Mouse (Mus musculus): ENCODE measurements around the gene Snx29.
"Not testable (repeated sequence)": the region's sequence is repeated elsewhere in the genome, so short reads cannot be mapped to it uniquely, and the experiment has no call there.

The Snx29 gene

DNA sequence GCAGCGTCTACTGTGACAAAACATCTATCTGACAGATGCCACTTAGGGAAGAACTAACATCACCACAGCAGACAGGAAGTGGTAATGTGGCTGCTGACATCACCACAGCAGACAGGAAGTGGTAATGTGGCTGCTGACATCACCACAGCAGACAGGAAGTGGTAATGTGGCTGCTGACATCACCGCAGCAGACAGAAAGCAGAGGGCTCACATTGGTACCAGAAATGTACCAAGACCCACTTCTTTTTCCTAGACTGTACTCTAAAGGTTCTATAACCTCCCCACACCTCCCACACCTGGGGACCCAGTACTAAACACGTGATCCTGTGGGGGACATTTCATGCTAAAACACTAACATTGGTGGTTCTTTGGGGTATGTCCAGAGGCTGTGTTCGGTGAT lies 126.0 kb downstream of the Snx29 start:
- not testable (repeated sequence) for DNase-seq (ENCODE audit: low read depth, low spot score)

DNA sequence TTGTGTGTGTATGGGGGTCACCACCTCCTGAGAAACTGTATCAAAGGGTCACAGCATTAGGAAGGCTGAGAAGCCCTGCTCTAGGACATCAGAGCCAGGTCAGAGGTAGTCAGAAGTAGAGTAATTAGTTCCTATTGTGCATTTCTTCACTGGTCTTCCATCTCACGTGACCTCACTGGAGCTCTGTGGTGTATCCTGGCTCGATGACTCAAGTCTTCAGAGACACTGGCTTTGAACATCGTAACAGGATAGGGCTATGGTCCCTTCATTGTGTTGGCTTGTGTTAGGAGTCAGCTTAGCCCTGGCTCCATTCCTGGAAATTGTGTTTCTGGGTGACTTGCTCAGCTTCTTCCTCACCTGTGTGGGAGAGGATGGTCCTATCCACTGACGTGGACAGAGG lies 126.6 kb downstream of the Snx29 start:
- no peak for DNase-seq (ENCODE audit: low read depth, low spot score)

DNA sequence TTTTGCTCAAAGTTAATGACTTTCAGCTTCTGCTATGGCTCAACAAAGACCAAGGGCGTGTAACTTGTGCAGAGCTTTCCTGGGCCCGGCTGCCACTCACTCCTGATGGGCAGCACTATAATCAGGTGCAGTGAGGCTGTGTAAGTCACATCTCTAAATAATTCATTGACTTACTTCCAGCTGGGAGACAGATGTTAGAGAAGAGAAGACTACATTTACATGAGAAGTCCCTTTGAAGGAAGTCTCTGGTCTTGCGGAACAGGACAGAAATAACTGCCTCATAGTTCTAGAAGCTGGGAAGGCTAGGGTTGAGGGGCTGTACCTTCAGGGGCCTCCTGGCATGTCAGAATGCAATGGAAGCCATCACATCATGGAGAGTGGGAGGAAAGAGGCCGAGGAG lies 127.9 kb downstream of the Snx29 start:
- DNase-seq (ENCODE audit: low read depth, low spot score), result no peak

DNA sequence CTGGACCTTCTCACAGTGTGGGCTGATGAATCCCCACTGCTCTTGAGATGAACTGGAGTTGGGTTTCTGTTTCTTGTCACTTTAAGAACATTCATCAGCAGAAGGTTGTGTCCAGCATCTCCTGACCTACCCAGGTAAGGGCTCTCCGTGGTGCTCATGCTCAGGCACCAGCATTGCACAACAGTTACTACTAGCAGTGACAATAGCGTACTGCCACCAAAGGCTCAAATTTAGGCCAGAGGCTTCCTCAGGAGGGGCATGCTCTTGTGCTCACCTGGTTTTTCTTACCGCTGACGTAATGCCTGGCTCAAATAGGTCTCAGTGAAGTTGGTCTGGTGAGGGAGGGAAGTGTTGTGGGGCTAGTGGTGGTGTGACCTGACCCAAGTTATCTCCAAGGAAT lies 132.2 kb downstream of the Snx29 start:
- DNase-seq (ENCODE audit: low read depth, low spot score), result no peak

DNA sequence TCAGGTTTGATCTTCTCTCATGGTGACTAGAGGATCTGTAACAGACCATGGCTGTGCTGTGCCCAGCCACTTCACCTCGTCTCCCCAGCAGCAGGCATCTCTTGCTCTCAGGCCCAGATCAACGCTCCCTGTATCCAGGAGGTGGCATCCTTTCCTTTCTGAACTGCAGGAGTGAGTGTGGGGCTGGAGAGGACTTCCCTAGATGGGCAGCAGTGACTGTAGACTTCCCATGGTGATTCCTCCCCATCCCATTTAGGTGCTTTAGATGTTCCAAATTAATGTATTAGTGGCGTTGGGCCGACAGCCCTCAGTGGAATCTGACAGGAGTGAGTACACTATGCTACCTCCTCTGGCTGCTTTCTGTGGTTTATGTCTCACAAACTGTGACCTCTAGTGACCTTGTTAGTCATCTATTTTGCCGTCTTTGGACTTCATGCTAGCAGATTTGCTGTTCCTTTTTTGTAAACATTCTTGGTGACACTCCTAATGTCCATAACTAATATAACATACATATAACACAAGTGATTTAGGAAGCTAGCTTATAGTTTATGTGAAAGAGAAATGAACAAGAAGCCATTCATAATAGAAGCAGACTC lies 132.9 kb downstream of the Snx29 start:
- DNase-seq (ENCODE audit: low read depth, low spot score), result no peak

DNA sequence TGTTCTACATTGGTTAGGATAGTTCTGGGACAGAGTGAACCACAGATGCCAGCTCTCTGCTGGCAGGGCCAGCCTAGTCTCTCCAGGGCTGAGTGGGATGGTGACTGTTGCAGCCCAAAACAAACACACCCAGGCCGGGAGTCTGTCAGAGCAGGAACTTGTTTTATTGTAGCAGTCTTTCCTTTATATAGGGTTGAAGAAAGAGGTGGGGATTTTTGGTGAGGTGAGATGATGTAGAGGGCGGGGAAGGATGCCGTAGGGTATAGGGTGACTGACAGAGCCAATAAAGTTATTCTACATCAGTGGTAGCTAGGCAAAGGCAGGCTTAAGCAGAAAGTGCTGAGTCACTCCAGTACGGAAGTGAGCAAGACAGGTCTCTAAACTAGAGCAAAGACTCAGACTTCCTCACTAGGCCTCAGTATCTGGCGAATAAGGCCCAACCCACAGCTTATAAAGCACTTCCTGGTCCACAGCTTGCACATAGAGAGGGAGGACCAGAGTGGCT lies 133.5 kb downstream of the Snx29 start:
- DNase-seq (ENCODE audit: low read depth, low spot score), result no peak

DNA sequence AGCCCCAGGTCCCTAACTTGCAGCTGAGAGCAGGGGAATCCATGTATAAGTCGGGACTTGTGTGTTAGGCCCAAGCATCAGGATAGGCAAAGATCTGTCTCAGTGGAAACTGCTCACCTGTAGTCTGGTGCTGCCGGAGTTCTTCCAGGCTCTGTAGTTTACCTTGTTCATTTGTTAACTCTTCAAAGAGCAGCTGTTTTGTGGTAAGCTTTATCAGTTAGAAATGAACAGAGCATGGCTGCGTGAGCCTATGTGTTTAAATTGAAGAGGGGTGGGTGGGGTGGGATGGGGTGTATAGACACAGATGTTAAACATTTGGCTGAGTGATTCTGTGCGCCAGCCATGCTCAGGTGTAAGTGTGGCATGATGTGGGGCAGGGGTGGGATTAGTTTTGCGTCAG lies 134.4 kb downstream of the Snx29 start:
- no peak for DNase-seq (ENCODE audit: low read depth, low spot score)

DNA sequence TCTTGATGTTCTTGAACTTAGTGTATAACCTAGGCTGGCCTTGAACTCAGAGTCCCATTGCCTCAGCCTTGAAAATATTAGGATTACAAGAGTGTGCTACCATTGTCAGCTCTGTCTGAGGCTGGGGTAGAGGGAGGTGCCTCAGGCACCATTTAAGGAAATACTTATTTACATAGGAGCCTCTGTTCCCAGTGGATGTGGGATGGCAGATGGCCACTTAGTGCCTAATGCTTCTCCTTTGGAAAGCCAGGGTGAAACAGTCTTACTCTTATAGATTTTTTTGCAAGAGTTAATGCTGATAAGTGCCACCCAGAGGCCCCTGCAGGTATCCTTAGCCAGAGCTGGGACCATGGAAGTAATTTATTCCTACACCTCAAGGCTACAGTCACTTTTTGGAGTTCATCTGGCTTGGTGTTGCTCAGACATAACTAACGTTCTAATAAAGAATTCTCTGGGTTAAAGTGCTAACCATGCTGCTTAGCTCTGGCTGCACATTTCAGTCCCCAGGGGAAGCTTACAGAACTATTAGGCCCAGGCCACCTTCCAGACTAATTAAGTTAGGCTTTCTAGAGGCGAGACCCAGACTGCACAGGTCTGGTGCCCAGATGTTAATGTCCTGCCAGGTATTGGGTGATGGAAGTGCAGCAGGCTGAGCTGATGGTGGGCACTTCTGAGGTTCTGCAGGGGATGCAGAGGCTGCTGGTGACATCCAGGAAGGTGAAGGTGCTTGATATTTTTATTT lies 135.1 kb downstream of the Snx29 start:
- DNase-seq (ENCODE audit: low read depth, low spot score), result no peak

DNA sequence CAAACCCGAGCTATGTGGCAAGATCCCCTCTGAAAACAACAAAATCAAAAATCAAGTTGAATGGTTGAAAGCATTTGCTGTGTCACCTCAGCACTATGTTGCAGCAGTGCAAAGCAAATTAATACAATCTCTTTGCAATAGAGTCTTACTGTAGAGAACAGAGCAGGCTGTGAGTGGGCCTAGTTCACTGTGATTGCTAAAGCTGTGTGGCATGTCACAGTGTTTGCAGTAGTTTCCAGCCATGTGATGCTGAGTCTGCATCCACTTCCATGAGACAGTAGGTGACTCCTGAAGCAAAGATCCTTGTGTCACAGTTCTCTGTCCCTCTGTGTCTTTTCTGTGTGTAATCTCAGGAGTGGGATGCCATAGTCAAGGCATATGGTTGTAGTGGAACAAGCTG lies 137.5 kb downstream of the Snx29 start:
- no peak for DNase-seq (ENCODE audit: low read depth, low spot score)

DNA sequence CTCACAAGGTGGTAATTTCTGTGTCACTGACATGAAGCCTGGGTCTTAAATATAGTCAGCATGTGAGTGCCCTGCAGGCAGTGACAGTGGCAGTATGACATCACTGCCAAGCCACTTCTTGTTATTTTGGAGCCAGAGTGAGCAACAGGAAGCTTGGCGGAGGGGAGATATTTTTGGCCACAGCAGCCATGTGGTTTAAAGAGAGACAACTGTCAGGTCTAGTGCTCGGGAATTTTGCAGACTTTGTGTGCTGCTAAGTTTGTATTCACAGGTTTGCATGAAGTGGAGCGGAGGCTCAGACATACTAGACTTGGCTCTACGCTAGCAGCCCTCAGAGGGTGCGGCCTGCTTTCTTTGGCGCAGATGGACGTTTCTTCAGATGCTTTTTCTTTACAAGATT lies 138.9 kb downstream of the Snx29 start:
- DNase-seq (ENCODE audit: low read depth, low spot score), result no peak

DNA sequence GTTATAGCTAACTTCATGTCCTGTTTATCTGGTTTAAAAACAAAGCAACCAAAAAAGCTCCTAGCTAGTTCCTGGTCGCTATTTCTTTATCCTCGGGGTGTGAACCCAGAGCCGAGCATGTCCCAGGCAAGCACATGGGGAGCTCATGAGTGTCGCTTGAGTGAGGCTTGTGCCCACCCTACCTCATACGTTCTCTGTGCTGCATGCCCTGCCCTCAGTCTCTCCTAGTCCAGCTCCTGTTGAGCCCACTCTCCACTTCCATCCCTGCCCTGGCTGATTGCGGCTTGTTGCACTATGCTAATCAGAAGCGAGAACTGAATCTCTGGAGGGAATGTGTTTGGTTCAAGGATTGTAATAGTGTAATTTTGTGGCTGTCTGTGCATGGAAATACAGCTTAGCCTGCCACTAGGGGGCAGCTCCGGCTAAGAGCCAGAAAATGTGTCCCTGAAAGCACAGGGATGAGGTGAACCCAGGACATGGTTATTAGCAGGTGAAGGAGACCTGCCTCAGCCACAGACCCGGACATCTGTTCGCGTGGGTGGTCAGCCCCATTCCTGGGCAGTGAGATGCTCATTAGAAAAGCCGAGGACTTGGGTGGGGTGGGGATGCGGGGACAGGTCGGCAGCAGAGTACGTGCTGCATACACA lies 145.9 kb downstream of the Snx29 start:
- DNase-seq (ENCODE audit: low read depth, low spot score), result peak; percentile 47

DNA sequence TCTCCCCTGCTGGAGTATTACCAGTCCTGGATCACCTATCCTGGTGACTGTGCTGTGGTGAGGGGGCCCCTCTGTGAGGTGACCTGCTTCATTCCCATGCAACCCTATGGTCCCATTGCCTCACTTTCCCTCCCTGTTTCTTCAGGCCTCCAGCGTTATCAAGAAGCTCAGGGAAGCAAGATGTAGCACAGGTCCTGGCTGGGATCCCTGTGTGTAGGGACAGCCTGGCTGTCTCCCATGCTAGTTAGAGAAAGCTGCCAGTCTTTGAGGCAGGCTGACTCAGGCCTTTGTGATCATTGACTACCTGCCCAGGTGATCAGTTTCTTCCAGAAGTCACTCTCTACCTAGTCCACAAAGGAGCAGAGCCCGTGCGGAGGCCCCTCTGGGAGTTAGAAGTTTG lies 146.8 kb downstream of the Snx29 start:
- DNase-seq (ENCODE audit: low read depth, low spot score), result no peak

DNA sequence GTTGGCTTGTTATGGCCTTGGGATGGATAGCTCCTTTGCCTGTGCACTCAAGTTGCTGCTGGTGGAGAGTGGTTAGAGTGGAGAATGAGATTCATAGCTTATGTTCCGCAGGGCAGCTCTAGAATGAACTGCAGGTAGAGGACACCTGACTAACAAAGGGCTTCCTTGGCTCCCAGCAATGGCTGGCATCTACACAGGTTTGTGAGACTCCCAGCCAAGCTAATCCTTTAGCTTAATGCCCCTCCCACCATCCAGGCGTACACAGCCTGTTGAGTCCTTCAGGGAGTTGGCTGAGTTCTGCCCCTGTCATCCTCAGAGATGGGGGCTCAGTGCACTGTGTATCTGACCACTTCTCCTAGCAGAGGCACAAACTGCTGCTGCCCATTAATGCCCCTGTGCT lies 148.5 kb downstream of the Snx29 start:
- no peak for DNase-seq (ENCODE audit: low read depth, low spot score)

DNA sequence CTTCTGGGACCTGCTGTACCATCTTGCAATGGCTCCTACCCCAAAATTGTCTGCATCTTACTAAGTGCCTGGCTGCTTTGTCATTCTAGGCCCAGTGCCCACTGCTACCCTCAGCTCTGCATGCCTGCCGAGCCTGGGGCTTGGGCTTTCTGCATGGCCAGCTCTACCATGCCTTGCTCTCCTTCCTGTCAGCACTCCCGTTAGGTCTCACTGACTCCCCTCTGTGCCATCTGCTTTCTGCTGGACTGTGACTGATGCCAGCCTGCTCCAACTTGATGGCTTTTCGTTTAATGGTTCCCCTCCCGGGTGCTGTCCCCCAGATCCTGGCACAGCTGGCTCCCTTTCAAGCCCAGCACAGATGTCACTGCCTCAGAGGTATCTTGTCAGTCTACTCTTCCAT lies 150.1 kb downstream of the Snx29 start:
- no peak for DNase-seq (ENCODE audit: low read depth, low spot score)

DNA sequence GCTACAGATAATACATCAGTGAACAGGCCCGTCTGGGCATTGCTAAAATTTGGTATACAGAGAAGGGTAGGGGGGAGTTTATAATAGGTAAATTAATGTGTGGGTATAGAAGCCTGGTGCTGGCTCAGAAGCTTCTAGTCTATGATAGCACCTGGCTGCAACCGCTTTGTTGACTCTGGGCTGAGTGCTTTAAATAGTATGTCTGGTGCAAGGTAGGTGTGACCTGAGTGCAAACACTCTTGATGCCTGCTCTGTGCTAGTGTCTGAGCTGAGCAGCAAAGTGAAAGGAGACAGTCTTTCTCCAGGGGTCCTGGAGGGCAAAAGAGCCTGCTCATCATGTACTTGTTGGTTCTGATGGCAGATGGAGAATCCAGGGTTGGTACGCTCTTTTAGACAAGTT lies 150.8 kb downstream of the Snx29 start:
- no peak for DNase-seq (ENCODE audit: low read depth, low spot score)

DNA sequence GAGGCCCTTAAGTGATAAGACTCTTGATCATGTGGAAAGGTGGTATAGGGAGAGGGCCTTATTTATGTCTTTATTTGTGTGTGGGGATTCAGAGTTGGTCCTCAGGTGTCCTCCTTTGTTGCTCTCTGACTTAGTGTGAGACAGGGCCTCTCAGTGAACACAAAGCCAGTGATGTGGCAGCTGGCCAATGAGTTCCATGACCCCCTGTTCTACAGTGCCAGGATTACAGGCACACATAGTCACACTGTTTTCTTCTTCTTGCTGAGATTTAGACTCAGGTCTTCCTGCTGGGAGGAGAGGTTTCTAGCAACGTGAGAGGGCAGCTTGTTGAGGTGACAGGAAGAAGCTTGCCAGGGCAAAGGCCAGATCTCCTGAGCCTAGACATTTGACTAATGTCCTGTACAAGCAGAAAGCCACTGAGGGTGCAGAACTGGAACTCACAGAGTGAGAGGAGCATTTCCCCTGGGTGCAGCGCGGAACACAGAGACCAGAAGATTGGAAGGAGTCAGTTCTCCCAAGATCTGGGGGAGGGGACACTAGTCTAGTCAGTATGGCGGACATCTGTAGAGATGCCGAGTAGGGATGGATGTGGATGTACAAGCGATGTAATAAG lies 151.3 kb downstream of the Snx29 start:
- DNase-seq (ENCODE audit: low read depth, low spot score), result no peak

DNA sequence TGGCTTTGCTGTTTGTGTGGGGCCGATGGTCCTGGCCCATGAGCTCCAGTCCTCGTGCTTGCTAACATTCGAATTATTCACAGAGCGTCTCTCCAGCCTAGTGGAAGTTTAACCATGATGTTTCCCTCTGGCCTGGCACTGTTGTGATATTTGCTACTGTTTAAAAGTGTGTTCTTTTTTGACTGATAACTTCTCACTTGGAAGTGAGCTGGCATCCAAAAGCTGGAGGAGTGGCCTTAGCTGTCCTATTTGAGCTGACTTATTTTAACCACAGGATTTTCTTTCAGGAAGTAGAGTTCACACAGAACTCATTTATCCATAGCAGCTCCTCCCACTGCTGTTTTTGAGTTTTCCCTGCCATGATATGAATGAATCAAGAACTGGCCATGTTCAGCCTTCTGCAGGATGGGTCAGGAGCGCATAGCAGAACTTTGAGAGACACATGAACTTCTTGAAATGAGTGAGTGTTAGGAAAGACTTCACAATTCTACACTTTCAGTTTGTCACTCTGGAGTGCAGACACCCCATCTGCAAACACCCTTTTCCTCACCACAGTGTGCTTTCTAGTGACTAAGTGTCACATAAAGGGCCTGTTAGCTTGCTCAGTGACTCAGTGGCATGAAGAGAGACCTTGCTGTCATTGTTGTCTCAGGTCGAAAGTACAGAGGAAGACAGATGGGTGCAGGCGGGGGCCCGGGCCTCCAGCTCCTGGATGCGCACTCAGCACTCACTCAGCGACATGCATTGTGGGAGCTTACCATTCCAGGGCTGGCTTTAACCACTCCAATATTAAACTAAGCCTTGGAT lies 152.6 kb downstream of the Snx29 start:
- no peak for DNase-seq (ENCODE audit: low read depth, low spot score)

DNA sequence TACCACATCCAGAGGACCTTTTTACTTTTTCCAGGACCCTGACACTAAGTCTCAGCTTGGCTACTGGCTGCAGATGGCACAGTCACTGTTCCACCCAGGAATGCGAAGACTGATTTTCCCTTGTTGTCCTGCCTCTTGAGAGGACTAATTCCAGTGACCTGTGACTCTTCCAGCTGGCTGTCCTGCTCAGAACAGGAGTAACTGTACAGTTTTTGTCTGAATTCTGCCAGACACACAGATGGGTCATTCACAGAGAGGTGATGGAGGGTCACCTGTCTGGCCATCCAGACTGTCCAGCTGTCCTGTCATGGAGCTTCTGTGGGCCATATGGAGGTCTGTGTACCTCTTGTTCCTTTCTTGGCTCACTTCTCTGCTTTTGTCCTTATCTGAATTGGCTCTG lies 153.6 kb downstream of the Snx29 start:
- no peak for DNase-seq (ENCODE audit: low read depth, low spot score)

DNA sequence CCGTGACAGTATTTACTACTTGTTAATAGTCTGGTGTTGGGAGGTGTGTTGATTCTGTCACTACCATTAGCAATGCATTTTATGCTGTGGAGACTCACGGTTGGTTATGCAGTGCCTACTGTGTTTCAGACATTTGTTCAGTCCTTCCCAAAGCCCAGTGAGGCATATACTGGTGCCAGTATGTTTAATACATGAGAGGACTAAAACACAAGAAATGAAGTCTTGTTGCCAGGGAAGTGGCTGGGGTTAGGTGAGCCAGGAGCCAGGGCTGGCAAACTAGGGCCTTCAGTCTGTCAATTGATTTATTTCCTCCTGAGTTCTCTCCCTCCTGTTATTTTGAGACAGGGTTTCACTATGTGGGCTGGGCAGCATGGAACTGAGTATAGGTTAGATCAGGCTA lies 154.3 kb downstream of the Snx29 start:
- no peak for DNase-seq (ENCODE audit: low read depth, low spot score)

DNA sequence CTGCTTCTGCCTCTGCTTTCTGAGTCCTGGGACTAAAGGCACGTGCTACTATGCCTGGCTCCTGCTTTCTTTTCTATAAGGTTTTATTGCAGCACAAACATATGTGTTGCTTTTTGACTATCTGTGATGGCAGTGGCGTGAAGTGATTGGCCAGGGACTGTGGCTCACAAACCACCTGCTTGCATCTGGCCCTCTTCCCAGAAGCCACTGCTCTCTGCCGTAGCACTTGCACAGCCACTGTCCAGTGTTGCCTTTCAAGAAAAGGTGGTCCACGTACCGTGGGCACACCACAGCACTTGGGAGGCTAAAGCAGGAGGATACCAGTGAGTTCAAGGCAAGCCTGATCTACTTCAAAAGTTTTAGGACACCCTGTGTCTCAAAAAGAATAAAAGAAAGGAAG lies 154.9 kb downstream of the Snx29 start:
- no peak for DNase-seq (ENCODE audit: low read depth, low spot score)

DNA sequence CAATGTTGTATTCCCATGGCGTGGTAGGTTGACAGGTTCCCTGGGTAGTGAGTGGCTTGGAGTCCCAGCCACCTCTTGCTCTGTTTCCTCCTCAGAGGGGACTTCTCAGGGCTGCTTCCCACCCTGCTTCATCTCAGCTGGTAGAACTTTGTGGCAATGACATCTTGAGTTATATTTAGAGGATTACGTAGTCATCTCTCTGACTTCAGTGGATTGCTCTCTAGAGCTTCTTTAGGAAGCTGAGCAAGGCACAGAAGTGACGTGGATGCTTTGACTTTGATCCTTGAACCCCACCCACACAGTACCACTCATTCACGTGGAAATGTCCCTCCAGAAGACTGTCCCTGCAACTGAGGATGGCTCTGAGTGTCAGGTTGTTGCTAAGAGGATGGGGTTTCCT lies 156.9 kb downstream of the Snx29 start:
- DNase-seq (ENCODE audit: low read depth, low spot score), result no peak

DNA sequence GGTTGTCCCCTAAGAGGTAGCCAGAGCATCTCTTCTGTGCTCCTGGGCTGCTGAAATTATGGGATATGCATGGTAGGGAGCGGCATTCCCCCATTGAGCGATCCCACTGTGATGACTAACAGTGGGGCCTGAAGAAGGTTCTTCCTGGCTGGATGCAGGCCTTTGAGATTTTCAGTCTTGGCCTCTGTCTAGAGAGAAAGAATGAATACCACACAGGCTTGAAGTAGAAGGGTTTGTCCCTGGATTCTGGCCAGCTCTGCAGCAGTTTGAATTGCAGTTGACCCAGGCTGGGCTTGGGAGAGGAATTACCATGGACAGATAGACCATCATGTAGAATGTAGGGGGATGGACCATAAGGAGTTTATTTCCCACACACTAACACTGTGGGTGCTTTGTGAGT lies 159.5 kb downstream of the Snx29 start:
- no peak for DNase-seq (ENCODE audit: low read depth, low spot score)

All from retina, postnatal 7 days (tissue).